Mouse (Mus musculus) embryonic facial prominence, embryonic 15.5 days (tissue): ENCODE data around the gene Qtrt1. TPM values are rescaled to one million over a fixed set of nuclear protein-coding genes. Genes with fewer than 3 reads are reported as not detected.
"Not testable (repeated sequence)": the region's sequence is repeated elsewhere in the genome, so short reads cannot be mapped to it uniquely, and the experiment has no call there.

Experiments
- ATAC-seq: fragments of 200-750 bp; cut with Nextera tagmentation; 2 replicates; pipeline ENCODE4 v1.8.0; 2017; ENCODE audit warnings: low read depth, moderate TSS enrichment; ENCODE audit not compliant: insufficient number of reproducible peaks, low FRiP score, low TSS enrichment
- H3K27ac ChIP-seq: fragments of 300-500 bp; sonication (generic); replicated peaks from 2 replicates; pipeline ENCODE4 v1.5.1; 2015; ENCODE audit warnings: mild to moderate bottlenecking, inconsistent platforms
- H3K27me3 ChIP-seq: fragments of 300-500 bp; sonication (generic); 2 replicates; pipeline ENCODE4 v1.6.1; 2015; ENCODE audit warnings: inconsistent platforms
- H3K36me3 ChIP-seq: fragments of 300-500 bp; sonication (generic); 2 replicates; pipeline ENCODE4 v1.6.1; 2015; ENCODE audit warnings: mild to moderate bottlenecking, inconsistent platforms
- H3K4me1 ChIP-seq: fragments of 300-500 bp; sonication (generic); 2 replicates; pipeline ENCODE4 v1.6.1; 2015; ENCODE audit warnings: inconsistent platforms
- H3K4me2 ChIP-seq: fragments of 300-500 bp; sonication (generic); replicated peaks from 2 replicates; pipeline ENCODE4 v1.6.1; 2015; ENCODE audit warnings: mild to moderate bottlenecking, inconsistent platforms
- H3K4me3 ChIP-seq: fragments of 300-500 bp; sonication (generic); replicated peaks from 2 replicates; pipeline ENCODE4 v1.5.1; 2015; ENCODE audit warnings: mild to moderate bottlenecking, inconsistent platforms
- H3K9ac ChIP-seq: fragments of 300-500 bp; sonication (generic); 2 replicates; pipeline ENCODE4 v1.6.1; 2015; ENCODE audit warnings: inconsistent platforms
- H3K9me3 ChIP-seq: fragments of 300-500 bp; sonication (generic); replicated peaks from 2 replicates; pipeline ENCODE4 v1.6.1; 2016; ENCODE audit warnings: inconsistent platforms
- WGBS: fragments of 180-500 bp; shearing (Covaris S2); methylation state at CpG from one replicate; pipeline ENCODE4 v1.1.7; 2015; 5-methylcytosine and 5-hydroxymethylcytosine counted together
- polyA plus RNA-seq: library from polyadenylated mRNA; unstranded; fragments of >200 nt; fragmentation: Nextera tagmentation; extraction: Ambion mirVana; gene quantifications from 2 replicates; pipeline ENCODE4 v1.2.1, GENCODE M21; 2015

Gene Qtrt1
- polyA plus RNA-seq, 1 experiment from 2014 or later, result 47.5 TPM

DNA sequence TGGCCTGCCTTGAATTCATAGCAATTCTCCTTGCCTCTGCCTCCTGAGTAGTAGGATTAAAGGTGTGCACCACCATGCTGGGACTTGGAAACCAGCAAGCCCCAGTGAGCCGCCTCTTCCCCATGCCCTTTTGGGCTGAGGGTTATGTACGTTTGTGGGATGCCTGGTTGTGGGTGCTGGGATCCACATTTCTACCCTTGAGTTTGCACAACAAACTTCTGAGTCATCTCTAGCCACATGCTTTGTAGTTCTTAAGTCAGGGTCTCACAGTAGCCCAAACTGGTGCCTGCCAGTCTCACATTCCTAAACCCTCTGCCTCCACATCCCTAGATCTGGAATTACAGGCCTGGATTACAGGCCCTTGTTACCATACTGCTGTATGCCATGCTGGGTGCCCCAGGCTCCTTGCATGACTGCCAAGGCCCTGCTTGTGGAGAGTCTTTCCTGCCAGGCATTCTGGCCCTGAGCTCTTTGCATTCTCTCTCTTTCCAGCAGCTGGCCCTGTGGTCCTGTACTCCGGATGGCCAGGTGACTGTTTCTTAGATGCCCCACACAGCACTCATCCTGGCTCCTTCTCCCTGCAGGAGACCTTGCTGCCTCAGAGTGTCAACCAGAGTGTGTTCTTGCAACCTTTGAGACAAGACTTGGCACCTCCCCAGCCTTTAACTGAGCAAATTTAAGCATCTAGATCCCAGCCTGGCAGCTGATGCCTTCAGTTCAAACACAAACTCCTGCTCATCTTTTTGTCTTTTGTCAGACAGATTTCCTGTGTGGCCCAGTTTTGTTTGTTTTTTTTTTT lies 52.3 kb downstream of the Qtrt1 start:
- 72% methylated on average over 3 of the region's 3 CpGs for WGBS
- H3K9ac ChIP-seq, result no peak overlapping the region
- ATAC-seq, result no peak
- no peak overlapping the region for H3K4me2 ChIP-seq
- H3K4me3 ChIP-seq, result no peak overlapping the region
- H3K27ac ChIP-seq, result peak overlapping the region; percentile 4; the same call in 1 of the 2 replicates
- no peaks in the 10 kb centered on the region for H3K9me3 ChIP-seq
- H3K36me3 ChIP-seq, result peaks cover 52% of the 10 kb centered on the region
- H3K27me3 ChIP-seq, result no peaks in the 10 kb centered on the region
- H3K4me1 ChIP-seq, result 0 out of 2 replicates have a peak, but pooled peaks cover 6% of the 10 kb centered on the region

DNA sequence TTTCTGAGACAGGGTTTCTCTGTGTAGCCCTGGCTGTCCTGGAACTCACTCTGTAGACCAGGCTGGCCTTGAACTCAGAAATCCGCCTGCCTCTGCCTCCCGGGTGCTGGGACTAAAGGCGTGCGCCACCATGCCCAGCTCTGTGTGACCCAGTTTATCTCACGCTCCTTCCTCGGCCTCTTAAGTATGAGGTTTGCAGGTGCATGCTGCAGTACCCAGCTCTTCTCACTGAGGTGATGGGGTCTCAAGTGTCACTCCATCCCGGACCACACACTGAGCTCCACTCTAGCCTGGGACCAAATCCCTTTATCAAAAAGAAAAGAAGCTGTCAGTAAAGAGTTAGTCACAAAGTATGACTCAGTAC lies 52.9 kb downstream of the Qtrt1 start:
- H3K9me3 ChIP-seq, H3K4me2 ChIP-seq, H3K27me3 ChIP-seq, H3K9ac ChIP-seq, ATAC-seq, H3K4me1 ChIP-seq, H3K4me3 ChIP-seq, H3K27ac ChIP-seq: not testable (repeated sequence)
- peaks cover 52% of the 10 kb centered on the region for H3K36me3 ChIP-seq
- WGBS, result 95% methylated on average over 7 of the region's 7 CpGs

GRCm38 (mm10) chr9:21469032-21470024 lies 57.7 kb downstream of the Qtrt1 start:
- 87% methylated on average over 20 of the region's 20 CpGs for WGBS
- ATAC-seq, result no peak
- H3K4me2 ChIP-seq, result no peak overlapping the region
- no peaks in the 10 kb centered on the region for H3K27me3 ChIP-seq
- H3K4me1 ChIP-seq, result no peaks in the 10 kb centered on the region
- no peak overlapping the region for H3K9ac ChIP-seq
- H3K27ac ChIP-seq, result no peak overlapping the region
- H3K9me3 ChIP-seq, result no peaks in the 10 kb centered on the region
- peaks cover 84% of the 10 kb centered on the region for H3K36me3 ChIP-seq
- H3K4me3 ChIP-seq, result no peak overlapping the region

Other genes starting within 250 kb of the Qtrt1 start
- 7.5 and 9.4 TPM in 2 replicates for gene Pde4a, start 246.1 kb upstream of the Qtrt1 start, polyA plus RNA-seq
- gene Keap1, start 172.5 kb upstream of the Qtrt1 start, polyA plus RNA-seq, result 73.2 and 76.4 TPM in 2 replicates
- gene S1pr5, start 163.4 kb upstream of the Qtrt1 start, polyA plus RNA-seq, result 4.5 and 5.0 TPM in 2 replicates
- gene Atg4d, start 146.5 kb upstream of the Qtrt1 start, polyA plus RNA-seq, result 40.5 and 44.8 TPM in 2 replicates
- 18.2 and 19.0 TPM in 2 replicates for gene Kri1, start 123.9 kb upstream of the Qtrt1 start, polyA plus RNA-seq
- 57.8 and 63.0 TPM in 2 replicates for gene Cdkn2d, start 120.4 kb upstream of the Qtrt1 start, polyA plus RNA-seq
- gene Ap1m2, start 99.5 kb upstream of the Qtrt1 start, polyA plus RNA-seq, result 38.1 and 46.9 TPM in 2 replicates
- 133 and 143 TPM in 2 replicates for gene Slc44a2, start 91.1 kb upstream of the Qtrt1 start, polyA plus RNA-seq
- gene Ilf3, start 44.0 kb upstream of the Qtrt1 start, polyA plus RNA-seq, result 179 and 180 TPM in 2 replicates
- 79.7 and 85.9 TPM in 2 replicates for gene Dnm2, start 13.1 kb downstream of the Qtrt1 start, polyA plus RNA-seq
- 113 and 123 TPM in 2 replicates for gene Tmed1, start 98.4 kb downstream of the Qtrt1 start, polyA plus RNA-seq
- 5.1 and 6.9 TPM in 2 replicates for gene AB124611, start 114.3 kb downstream of the Qtrt1 start, polyA plus RNA-seq
- 56.5 and 61.5 TPM in 2 replicates for gene Carm1, start 135.1 kb downstream of the Qtrt1 start, polyA plus RNA-seq
- 34.6 and 35.4 TPM in 2 replicates for gene Timm29, start 180.9 kb downstream of the Qtrt1 start, polyA plus RNA-seq
- 28.1 and 29.2 TPM in 2 replicates for gene Yipf2, start 181.0 kb downstream of the Qtrt1 start, polyA plus RNA-seq
- 75.5 and 78.5 TPM in 2 replicates for gene Smarca4, start 204.3 kb downstream of the Qtrt1 start, polyA plus RNA-seq